Mouse (Mus musculus) intestine, embryonic 14.5 days (tissue): Measurements from ENCODE around the gene Nup107. TPM values are rescaled to one million over a fixed set of nuclear protein-coding genes. Genes with fewer than 3 reads are reported as not detected.

ENCODE experiments used
- ATAC-seq: fragments of 200-750 bp; cut with Nextera tagmentation; replicated peaks from 2 replicates; pipeline ENCODE4 v1.8.0; 2017; ENCODE audit warnings: low read depth, moderate number of reproducible peaks, moderate TSS enrichment, moderate library complexity; ENCODE audit not compliant: low FRiP score, low TSS enrichment
- DNase-seq: peaks from one replicate; pipeline ENCODE4 v3.0.0-alpha.2; 2018; ENCODE audit warnings: low spot score
- H3K27ac ChIP-seq: fragments of 300-500 bp; sonication (generic); 2 replicates; pipeline ENCODE4 v1.5.1; 2014; ENCODE audit warnings: low read depth, mild to moderate bottlenecking, control low read depth
- H3K27me3 ChIP-seq: fragments of 300-500 bp; sonication (generic); replicated peaks from 2 replicates; pipeline ENCODE4 v1.6.1; 2014; ENCODE audit warnings: low read length, control low read depth; ENCODE audit not compliant: control insufficient read depth, insufficient read depth
- H3K36me3 ChIP-seq: fragments of 300-500 bp; sonication (generic); 2 replicates; pipeline ENCODE4 v1.6.1; 2014; ENCODE audit warnings: low read length, control low read depth; ENCODE audit not compliant: control insufficient read depth, insufficient read depth
- H3K4me1 ChIP-seq: fragments of 300-500 bp; sonication (generic); replicated peaks from 2 replicates; pipeline ENCODE4 v1.6.1; 2014; ENCODE audit warnings: low read length, control low read depth, mixed read lengths; ENCODE audit not compliant: control insufficient read depth, insufficient read depth
- H3K4me2 ChIP-seq: fragments of 300-500 bp; sonication (generic); 2 replicates; pipeline ENCODE4 v1.6.1; 2014; ENCODE audit warnings: low read length
- H3K4me3 ChIP-seq: fragments of 300-500 bp; sonication (generic); 2 replicates; pipeline ENCODE4 v1.5.1; 2014; ENCODE audit warnings: low read depth, low read length, control low read depth, mixed read lengths
- H3K9ac ChIP-seq: fragments of 300-500 bp; sonication (generic); 2 replicates; pipeline ENCODE4 v1.6.1; 2014; ENCODE audit warnings: mild to moderate bottlenecking, low read length
- H3K9me3 ChIP-seq: fragments of 300-500 bp; sonication (generic); 2 replicates; pipeline ENCODE4 v1.6.1; 2016; ENCODE audit warnings: low read length, control low read depth; ENCODE audit not compliant: control insufficient read depth
- WGBS: fragments of 180-500 bp; shearing (Covaris S2); extraction: QIAGEN DNeasy Blood & Tissue Kit; methylation state at CpG from one replicate; pipeline ENCODE4 v1.1.7; 2014; 5-methylcytosine and 5-hydroxymethylcytosine counted together
- polyA plus RNA-seq: library from polyadenylated mRNA; unstranded; fragments of >200 nt; fragmentation: Nextera tagmentation; extraction: Ambion mirVana; gene quantifications from 2 replicates; pipeline ENCODE4 v1.2.1, GENCODE M21; 2014

Nup107 gene
- polyA plus RNA-seq, 1 experiment from 2014 or later = 60.8 TPM

GRCm38 (mm10) chr10:117784646-117785045 is 7.9 kb downstream of the Nup107 start:
- no peak for DNase-seq
- no peak overlapping the region for H3K9ac ChIP-seq
- no peaks in the 10 kb centered on the region for H3K27me3 ChIP-seq
- no peaks in the 10 kb centered on the region for H3K9me3 ChIP-seq
- H3K27ac ChIP-seq = no peak overlapping the region
- no peak overlapping the region for H3K4me2 ChIP-seq
- no peaks in the 10 kb centered on the region for H3K4me1 ChIP-seq
- 99% methylated on average over 7 of the region's 7 CpGs for WGBS
- H3K36me3 ChIP-seq = peaks cover 83% of the 10 kb centered on the region
- H3K4me3 ChIP-seq = no peak overlapping the region
- ATAC-seq = no peak

GRCm38 (mm10) chr10:117783786-117784420 is 8.6 kb downstream of the Nup107 start:
- no peak overlapping the region for H3K4me2 ChIP-seq
- H3K4me1 ChIP-seq = no peaks in the 10 kb centered on the region
- no peak overlapping the region for H3K9ac ChIP-seq
- WGBS = 96% methylated on average over 13 of the region's 13 CpGs
- DNase-seq (no peak), ATAC-seq (no peak)
- H3K27ac ChIP-seq = no peak overlapping the region
- H3K36me3 ChIP-seq = peaks cover 90% of the 10 kb centered on the region
- H3K27me3 ChIP-seq = no peaks in the 10 kb centered on the region
- H3K9me3 ChIP-seq = no peaks in the 10 kb centered on the region
- no peak overlapping the region for H3K4me3 ChIP-seq

- no peaks in the 10 kb centered on the region for H3K9me3 ChIP-seq
Measured at GRCm38 (mm10) chr10:117782491-117783260, 9.8 kb downstream of the Nup107 start.

GRCm38 (mm10) chr10:117782056-117782455 is 10.4 kb downstream of the Nup107 start:
- H3K36me3 ChIP-seq = peaks cover 96% of the 10 kb centered on the region
- ATAC-seq = no peak
- H3K9ac ChIP-seq = no peak overlapping the region
- no peak overlapping the region for H3K4me3 ChIP-seq
- H3K27me3 ChIP-seq = no peaks in the 10 kb centered on the region
- no peak overlapping the region for H3K4me2 ChIP-seq
- no peak overlapping the region for H3K27ac ChIP-seq
- DNase-seq = no peak
- H3K4me1 ChIP-seq = no peaks in the 10 kb centered on the region
- 90% methylated on average over 2 of the region's 2 CpGs for WGBS
- no peaks in the 10 kb centered on the region for H3K9me3 ChIP-seq

More at GRCm38 (mm10) chr10:117782491-117783260, 9.8 kb downstream of the Nup107 start:
- H3K36me3 ChIP-seq = peaks cover 98% of the 10 kb centered on the region
- DNase-seq = no peak
- no peak overlapping the region for H3K4me2 ChIP-seq
- no peaks in the 10 kb centered on the region for H3K4me1 ChIP-seq
- H3K27ac ChIP-seq = no peak overlapping the region
- WGBS = 93% methylated on average over 14 of the region's 14 CpGs
- no peaks in the 10 kb centered on the region for H3K27me3 ChIP-seq
- no peak overlapping the region for H3K4me3 ChIP-seq
- H3K9ac ChIP-seq = no peak overlapping the region
- no peak for ATAC-seq

GRCm38 (mm10) chr10:117781021-117781725 is 11.3 kb downstream of the Nup107 start:
- peaks cover 95% of the 10 kb centered on the region for H3K36me3 ChIP-seq
- H3K4me2 ChIP-seq = no peak overlapping the region
- H3K9me3 ChIP-seq = no peaks in the 10 kb centered on the region
- H3K27ac ChIP-seq = no peak overlapping the region
- ATAC-seq (no peak), DNase-seq (no peak)
- H3K27me3 ChIP-seq = no peaks in the 10 kb centered on the region
- 93% methylated on average over 17 of the region's 17 CpGs for WGBS
- no peaks in the 10 kb centered on the region for H3K4me1 ChIP-seq
- no peak overlapping the region for H3K4me3 ChIP-seq
- H3K9ac ChIP-seq = no peak overlapping the region

- 97% methylated on average over 6 of the region's 6 CpGs for WGBS
- ATAC-seq = no peak
- H3K4me3 ChIP-seq = no peak overlapping the region
Measured at GRCm38 (mm10) chr10:117780306-117780911, 12.1 kb downstream of the Nup107 start.

GRCm38 (mm10) chr10:117779581-117780305 is 12.8 kb downstream of the Nup107 start:
- no peaks in the 10 kb centered on the region for H3K9me3 ChIP-seq
- WGBS = 92% methylated on average over 8 of the region's 8 CpGs
- H3K4me2 ChIP-seq = no peak overlapping the region
- H3K9ac ChIP-seq = no peak overlapping the region
- H3K4me1 ChIP-seq = no peaks in the 10 kb centered on the region
- no peak overlapping the region for H3K4me3 ChIP-seq
- H3K27ac ChIP-seq = no peak overlapping the region
- no peak for ATAC-seq
- DNase-seq = no peak
- peaks cover 95% of the 10 kb centered on the region for H3K36me3 ChIP-seq
- no peaks in the 10 kb centered on the region for H3K27me3 ChIP-seq

More at GRCm38 (mm10) chr10:117780306-117780911, 12.1 kb downstream of the Nup107 start:
- Histone ChIP-seq H3K4me2 (no peak overlapping the region), H3K27me3 (no peaks in the 10 kb centered on the region), H3K4me1 (no peaks in the 10 kb centered on the region), H3K9ac (no peak overlapping the region), H3K9me3 (no peaks in the 10 kb centered on the region), H3K27ac (no peak overlapping the region), H3K36me3 (peaks cover 95% of the 10 kb centered on the region)
- DNase-seq = no peak

- Histone ChIP-seq H3K9me3 (no peaks in the 10 kb centered on the region), H3K27me3 (no peaks in the 10 kb centered on the region), H3K9ac (no peak overlapping the region), H3K4me1 (no peaks in the 10 kb centered on the region), H3K4me2 (no peak overlapping the region), H3K36me3 (peaks cover 96% of the 10 kb centered on the region), H3K27ac (no peak overlapping the region), H3K4me3 (no peak overlapping the region)
- ATAC-seq = no peak
- no peak for DNase-seq
- WGBS = 88% methylated on average over 4 of the region's 4 CpGs
Measured at GRCm38 (mm10) chr10:117778951-117779350, 13.6 kb downstream of the Nup107 start.
